Mouse (Mus musculus) cerebellum, postnatal 10 days (tissue): Measurements from ENCODE around the gene Pkp2.
A peak's percentile ranks its signal among the peaks of the same experiment; 100 is the strongest.

Source experiments
- DNase-seq, 2 experiments: peaks; one replicate each; pipeline ENCODE4 v3.0.0; 2021; ENCODE audit warnings: mixed read lengths in 2 of 2

The Pkp2 gene

DNA sequence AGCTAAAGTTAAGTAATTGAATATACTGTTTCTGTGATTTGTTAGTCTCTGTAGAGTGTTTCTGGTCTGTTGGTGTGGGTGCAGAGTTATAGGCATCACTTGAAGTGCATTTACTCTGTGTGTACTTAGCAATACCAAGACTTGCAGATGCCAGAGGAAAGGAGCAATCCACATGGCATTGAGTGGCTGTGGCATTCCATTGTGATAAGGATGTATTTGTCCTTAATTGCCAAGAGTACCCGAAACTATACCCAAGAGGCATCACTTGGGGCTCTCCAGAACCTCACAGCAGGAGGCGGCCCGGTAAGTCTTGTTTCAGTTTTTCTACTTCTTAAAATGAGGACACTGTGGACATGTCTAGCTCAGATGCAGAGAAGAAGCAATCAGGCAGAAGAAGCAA is 49.3 kb downstream of the Pkp2 start:
- DNase-seq, result no peak

DNA sequence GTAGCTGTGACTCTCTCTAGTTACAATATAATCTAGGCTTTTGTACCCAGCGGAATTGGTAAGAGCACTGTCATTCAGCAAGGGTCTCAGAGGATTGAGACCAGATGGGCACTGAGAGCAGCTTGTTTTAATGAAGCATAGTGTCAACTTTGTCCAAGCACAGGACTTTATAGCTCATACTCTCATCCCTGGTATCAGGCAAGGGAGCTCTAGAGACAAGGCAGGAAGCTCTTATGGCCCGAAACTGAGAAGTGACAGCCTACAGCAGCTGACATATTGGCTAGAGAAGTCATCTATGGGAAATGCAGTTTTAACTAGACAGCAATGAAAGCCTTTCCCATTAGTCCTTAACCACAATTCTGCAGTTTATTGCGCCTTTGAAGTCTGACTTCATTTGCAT is 59.9 kb downstream of the Pkp2 start:
- DNase-seq, result no peak

DNA sequence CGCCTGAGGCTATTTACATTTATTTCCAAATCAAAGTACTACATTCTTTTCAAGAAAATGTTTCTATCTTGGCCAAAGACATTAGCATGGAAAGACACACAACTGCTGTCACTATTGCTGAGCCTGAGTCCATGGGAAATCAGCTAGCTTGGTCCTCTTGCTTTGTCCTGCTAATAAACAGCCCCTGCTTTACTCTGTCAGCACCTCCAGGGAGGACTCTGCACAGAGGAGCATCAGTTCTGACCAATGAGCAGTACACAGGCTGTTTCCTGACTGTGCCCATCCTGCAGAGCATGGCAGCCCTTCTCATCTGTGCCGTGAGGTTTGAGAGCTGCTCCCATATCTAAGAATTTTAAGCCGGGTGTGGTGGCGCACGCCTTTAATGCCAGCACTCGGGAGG is 60.6 kb downstream of the Pkp2 start:
- DNase-seq, result no peak

DNA sequence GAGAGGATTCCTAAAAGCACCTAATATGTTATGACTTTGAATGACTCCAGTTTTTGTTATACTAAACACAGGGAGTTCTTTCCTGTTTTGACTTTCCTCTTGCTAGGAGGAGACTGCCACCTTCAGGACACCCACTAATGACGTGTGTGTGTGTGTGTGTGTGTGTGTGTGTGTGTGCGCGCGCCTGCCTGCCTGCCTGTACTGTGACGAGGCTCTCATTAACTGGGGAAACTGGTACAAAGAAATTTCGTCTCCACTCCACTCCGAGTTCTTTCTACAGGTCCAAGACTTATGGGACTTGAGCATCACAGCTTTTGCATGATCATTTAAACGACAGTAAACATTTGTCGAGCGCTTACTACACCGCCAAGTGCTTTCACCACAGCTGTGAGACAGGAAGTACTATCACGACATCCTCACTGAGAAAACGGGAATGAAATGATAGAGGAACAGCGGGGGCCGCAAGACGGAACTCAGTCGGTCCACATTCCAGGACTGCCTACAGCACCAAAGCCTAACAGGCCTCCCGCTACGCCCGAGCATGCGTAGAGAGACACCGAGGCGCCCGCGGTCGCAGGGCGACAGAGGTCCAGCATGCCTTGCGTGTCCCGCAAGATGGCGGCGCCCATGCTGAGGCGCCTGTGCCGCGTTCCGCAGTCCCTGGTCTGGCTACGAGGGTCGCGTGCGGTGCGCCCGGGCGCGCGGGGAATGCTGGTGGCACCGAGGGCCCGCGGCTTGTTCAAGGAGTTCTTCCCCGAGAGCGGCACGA is 89.4 kb downstream of the Pkp2 start, which contains the start of gene Yars2:
Gene Yars2 (plus strand): TSS at position 597 of the 769 bp plus-strand sequence.
- DNase-seq, result peak; percentile 93 to 96

DNA sequence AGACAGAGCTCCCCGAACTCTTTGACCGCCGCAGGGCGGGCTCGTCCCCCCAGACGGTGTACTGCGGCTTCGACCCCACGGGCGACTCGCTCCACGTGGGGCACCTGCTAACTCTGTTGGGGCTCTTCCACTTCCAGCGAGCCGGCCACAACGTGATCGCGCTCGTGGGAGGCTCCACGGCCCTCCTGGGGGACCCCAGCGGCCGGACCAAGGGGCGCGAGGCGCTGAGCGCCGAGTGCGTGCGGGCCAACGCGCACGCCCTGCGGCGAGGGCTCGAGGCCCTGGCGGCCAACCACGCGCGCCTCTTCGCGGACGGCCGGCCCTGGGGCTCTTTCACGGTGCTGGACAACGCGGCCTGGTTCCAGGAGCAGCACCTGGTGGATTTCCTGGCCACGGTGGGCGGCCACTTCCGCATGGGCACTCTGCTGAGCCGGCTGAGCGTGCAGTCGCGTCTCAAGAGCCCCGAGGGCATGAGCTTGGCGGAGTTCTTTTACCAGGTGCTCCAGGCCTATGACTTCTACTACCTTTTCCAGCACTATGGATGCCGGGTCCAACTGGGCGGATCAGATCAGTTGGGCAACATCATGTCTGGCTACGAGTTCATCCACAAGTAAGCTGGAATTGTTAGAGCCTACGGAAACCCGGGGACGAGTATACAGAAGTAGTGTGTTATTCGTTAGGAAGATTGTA is 90.2 kb downstream of the Pkp2 start:
- peak; percentile 65 to 69 for DNase-seq

DNA sequence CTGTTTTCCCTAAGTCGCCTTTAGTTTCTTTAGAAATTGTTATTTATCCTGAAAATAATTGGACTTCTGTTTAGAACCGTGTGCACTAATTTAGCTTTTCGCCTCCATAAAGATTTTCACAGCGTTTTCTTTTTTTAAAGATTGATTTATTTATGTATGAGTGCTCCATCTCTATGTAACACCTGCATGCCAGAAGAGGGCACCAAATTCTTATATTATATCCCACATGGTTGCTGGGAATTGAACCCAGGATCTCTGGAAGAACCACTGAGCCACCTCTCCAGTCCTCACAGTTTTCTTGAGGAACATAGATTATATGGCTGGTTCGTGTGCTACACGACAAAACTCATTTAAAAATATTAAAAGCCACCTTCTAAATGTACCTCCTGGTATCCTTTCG is 90.8 kb downstream of the Pkp2 start:
- peak; percentile 6 to 17 for DNase-seq

DNA sequence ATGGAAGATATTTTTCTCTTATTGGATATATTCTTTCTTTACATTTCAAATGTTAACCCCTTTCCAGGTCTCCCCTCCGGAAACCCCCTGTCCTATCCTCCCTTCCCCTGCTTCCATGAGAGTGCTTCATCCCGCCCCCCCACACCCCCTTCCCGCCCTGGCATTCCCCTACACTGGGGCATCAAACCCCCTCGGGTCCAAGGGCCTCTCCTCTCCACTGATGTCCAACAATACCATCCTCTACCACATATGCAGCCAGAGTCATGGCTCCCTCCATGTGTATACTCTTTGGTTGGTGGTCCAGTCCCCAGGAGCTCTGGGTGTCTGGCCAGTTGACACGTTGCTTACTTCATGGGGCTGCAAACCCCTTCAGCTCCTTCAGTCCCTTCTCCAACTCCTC is 98.2 kb downstream of the Pkp2 start:
- no peak for DNase-seq
